Mouse (Mus musculus): Measurements from ENCODE around the gene Mecr.

DNA sequence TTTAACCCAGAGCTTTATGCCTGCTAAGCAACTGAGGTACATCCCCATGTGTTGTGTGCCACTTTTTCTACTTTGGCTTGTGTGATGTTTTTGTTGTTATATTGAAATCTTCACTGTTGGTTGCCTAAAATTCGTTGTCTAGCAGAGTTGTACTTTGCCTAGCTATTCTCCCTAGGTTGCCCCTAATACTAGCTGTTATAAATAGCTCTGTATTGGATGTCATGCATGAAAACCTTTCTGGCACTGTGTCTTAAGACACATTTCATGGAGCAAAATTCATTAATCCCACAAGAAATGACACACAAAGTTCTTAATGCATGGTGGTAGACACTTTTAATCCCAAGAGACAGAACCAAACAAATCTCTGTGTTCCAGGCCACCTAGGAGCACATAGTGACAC is 36.4 kb downstream of the Mecr start:
- no peak for TF ChIP-seq CTCF (IDR thresholded peaks at IDR 0.05; ENCODE audit: low read depth, low read length)
- TF ChIP-seq POLR2A (IDR thresholded peaks at IDR 0.05; ENCODE audit: insufficient read depth, low read length) = no peak
- no peak for TF ChIP-seq EP300 (IDR thresholded peaks at IDR 0.05; ENCODE audit: insufficient read depth, low read depth, low read length)

Data from ES-Bruce4 (cell line).